Mouse (Mus musculus) MEL (cell line): Measurements from ENCODE around the gene Gm12185. TPM values are rescaled to one million over a fixed set of nuclear protein-coding genes. Genes with fewer than 3 reads are reported as not detected.

Source experiments
- DNase-seq: peaks from one replicate; pipeline ENCODE4 v3.0.0; 2011; ENCODE audit warnings: low read depth, low spot score
- H3K27ac ChIP-seq: 2 replicates; pipeline ENCODE4 v1.5.1; 2012; ENCODE audit warnings: low read depth, mild to moderate bottlenecking, control low read depth, low read length, moderate library complexity; ENCODE audit not compliant: control insufficient read depth
- H3K27me3 ChIP-seq, 2 experiments: fragments of 150-350 bp in 1 of 2; sonication (generic) in 1 of 2; 2 replicates each; pipeline ENCODE4 v1.6.1; 2012; ENCODE audit warnings: low read length in 2 of 2, mild to moderate bottlenecking in 2 of 2, improper control_type of control experiment in 1 of 2, moderate library complexity in 1 of 2; ENCODE audit not compliant: insufficient read depth in 2 of 2, control insufficient read depth in 1 of 2
- H3K36me3 ChIP-seq, 2 experiments: 2 replicates each; pipeline ENCODE4 v1.6.1; 2012 to 2014; ENCODE audit warnings: low read length in 2 of 2, improper control_type of control experiment in 1 of 2, inconsistent platforms in 1 of 2, mild to moderate bottlenecking in 1 of 2; ENCODE audit not compliant: insufficient read depth in 2 of 2, control insufficient read depth in 1 of 2
- H3K4me1 ChIP-seq, 2 experiments: fragments of 150-350 bp in 1 of 2; sonication (generic) in 1 of 2; 2 replicates each; pipeline ENCODE4 v1.6.1; 2012; ENCODE audit warnings: low read length in 2 of 2, improper control_type of control experiment in 1 of 2, mild to moderate bottlenecking in 1 of 2; ENCODE audit not compliant: insufficient read depth in 2 of 2, control insufficient read depth in 1 of 2
- H3K4me3 ChIP-seq, 2 experiments: fragments of 150-350 bp in 1 of 2; sonication (generic) in 1 of 2; 2 replicates each; pipeline ENCODE4 v1.5.1; 2012; ENCODE audit warnings: low read depth in 2 of 2, low read length in 2 of 2, mild to moderate bottlenecking in 2 of 2, moderate library complexity in 2 of 2, control low read depth in 1 of 2, improper control_type of control experiment in 1 of 2; ENCODE audit not compliant: control insufficient read depth in 1 of 2, insufficient read depth in 1 of 2
- H3K79me2 ChIP-seq: 2 replicates; pipeline ENCODE4 v1.6.1; 2012; ENCODE audit warnings: mild to moderate bottlenecking, low read length, moderate library complexity; ENCODE audit not compliant: control insufficient read depth, poor library complexity, insufficient read depth
- H3K9ac ChIP-seq: 2 replicates; pipeline ENCODE4 v1.6.1; 2012; ENCODE audit warnings: low read depth, mild to moderate bottlenecking, control low read depth, low read length, moderate library complexity; ENCODE audit not compliant: control insufficient read depth, poor library complexity, severe bottlenecking
- H3K9me3 ChIP-seq: fragments of 150-350 bp; sonication (generic); replicated peaks from 2 replicates; pipeline ENCODE4 v1.6.1; 2012; ENCODE audit warnings: mild to moderate bottlenecking, low read length, improper control_type of control experiment, moderate library complexity; ENCODE audit not compliant: insufficient read depth
- BHLHE40 ChIP-seq: IDR thresholded peaks from 2 replicates; pipeline ENCODE4 v1.6.1; 2012; ENCODE audit warnings: low read depth, mild to moderate bottlenecking, inconsistent platforms, low read length, improper control_type of control experiment, borderline replicate concordance
- CHD1 ChIP-seq: IDR thresholded peaks from 2 replicates; pipeline ENCODE4 v1.6.1; 2012; ENCODE audit warnings: low read depth, mild to moderate bottlenecking, inconsistent platforms, low read length, improper control_type of control experiment
- CTCF ChIP-seq, 3 experiments: IDR thresholded peaks in 2 of 3; conservative IDR thresholded peaks in 1 of 3; 2 replicates each; pipeline ENCODE4 v1.5.1; 2011 to 2012; ENCODE audit warnings: low read length in 3 of 3, low read depth in 2 of 3, mild to moderate bottlenecking in 2 of 3, improper control_type of control experiment in 1 of 3, inconsistent platforms in 1 of 3, mixed read lengths in 1 of 3, moderate library complexity in 1 of 3; ENCODE audit not compliant: control insufficient read depth in 1 of 3, insufficient read depth in 1 of 3, poor library complexity in 1 of 3, severe bottlenecking in 1 of 3
- E2F4 ChIP-seq: IDR thresholded peaks from 2 replicates; pipeline ENCODE4 v1.6.1; 2011; ENCODE audit warnings: low read depth, low read length, improper control_type of control experiment, borderline replicate concordance
- ELF1 ChIP-seq: IDR thresholded peaks from 2 replicates; pipeline ENCODE4 v1.6.1; 2014; ENCODE audit warnings: low read depth, mild to moderate bottlenecking, inconsistent platforms, low read length, improper control_type of control experiment, moderate library complexity
- EP300 ChIP-seq, 2 experiments: IDR thresholded peaks; 2 replicates each; pipeline ENCODE4 v1.6.1; 2011; ENCODE audit warnings: improper control_type of control experiment in 2 of 2, low read length in 2 of 2, low read depth in 1 of 2, mild to moderate bottlenecking in 1 of 2
- GABPA ChIP-seq: IDR thresholded peaks from 2 replicates; pipeline ENCODE4 v1.6.1; 2012; ENCODE audit warnings: low read depth, mild to moderate bottlenecking, inconsistent platforms, low read length, improper control_type of control experiment, moderate library complexity
- GATA1 ChIP-seq: IDR thresholded peaks from 2 replicates; pipeline ENCODE4 v1.6.1; 2011; ENCODE audit warnings: low read depth, low read length, improper control_type of control experiment
- HCFC1 ChIP-seq: IDR thresholded peaks from 2 replicates; pipeline ENCODE4 v1.6.1; 2012; ENCODE audit warnings: low read depth, mild to moderate bottlenecking, inconsistent platforms, low read length, improper control_type of control experiment, moderate library complexity
- JUND ChIP-seq: IDR thresholded peaks from 2 replicates; pipeline ENCODE4 v1.6.1; 2011; ENCODE audit warnings: low read depth, mild to moderate bottlenecking, improper control_type of control experiment, low read length
- KAT2A ChIP-seq: conservative IDR thresholded peaks from 2 replicates; pipeline ENCODE4 v1.6.1; 2012; ENCODE audit warnings: low read depth, low read length, improper control_type of control experiment, inconsistent platforms
- MAX ChIP-seq: IDR thresholded peaks from 2 replicates; pipeline ENCODE4 v1.6.1; 2011; ENCODE audit warnings: low read length, improper control_type of control experiment
- MAZ ChIP-seq: IDR thresholded peaks from 2 replicates; pipeline ENCODE4 v1.6.1; 2012; ENCODE audit warnings: low read depth, mild to moderate bottlenecking, inconsistent platforms, low read length, improper control_type of control experiment
- MEF2A ChIP-seq: IDR thresholded peaks from 2 replicates; pipeline ENCODE4 v1.6.1; 2014; ENCODE audit warnings: low read depth, mild to moderate bottlenecking, inconsistent platforms, low read length, improper control_type of control experiment; ENCODE audit not compliant: poor library complexity, insufficient replicate concordance, severe bottlenecking; ENCODE audit errors: extremely low read depth
- MXI1 ChIP-seq: IDR thresholded peaks from 2 replicates; pipeline ENCODE4 v1.6.1; 2011; ENCODE audit warnings: mild to moderate bottlenecking, low read depth, low read length, improper control_type of control experiment
- MYB ChIP-seq: IDR thresholded peaks from 2 replicates; pipeline ENCODE4 v1.6.1; 2011; ENCODE audit warnings: mild to moderate bottlenecking, low read depth, low read length, improper control_type of control experiment
- MYC ChIP-seq: IDR thresholded peaks from 2 replicates; pipeline ENCODE4 v1.6.1; 2011; ENCODE audit warnings: low read depth, mild to moderate bottlenecking, low read length, improper control_type of control experiment, moderate library complexity
- NELFE ChIP-seq: IDR thresholded peaks from 2 replicates; pipeline ENCODE4 v1.6.1; 2011; ENCODE audit warnings: low read depth, low read length, improper control_type of control experiment
- NRF1 ChIP-seq: IDR thresholded peaks from 2 replicates; pipeline ENCODE4 v1.6.1; 2014; ENCODE audit warnings: low read depth, mild to moderate bottlenecking, inconsistent platforms, low read length, improper control_type of control experiment, moderate library complexity; ENCODE audit not compliant: poor library complexity, insufficient read depth, severe bottlenecking
- POLR2A ChIP-seq, 2 experiments: IDR thresholded peaks; 2 replicates each; pipeline ENCODE4 v1.6.1; 2011 to 2012; ENCODE audit warnings: low read length in 2 of 2, mild to moderate bottlenecking in 2 of 2, control low read depth in 1 of 2, improper control_type of control experiment in 1 of 2, low read depth in 1 of 2, moderate library complexity in 1 of 2; ENCODE audit not compliant: control insufficient read depth in 1 of 2, insufficient read depth in 1 of 2, poor library complexity in 1 of 2
- POLR2AphosphoS2 ChIP-seq: IDR thresholded peaks from 2 replicates; pipeline ENCODE4 v1.6.1; 2011; ENCODE audit warnings: low read length, improper control_type of control experiment
- POLR2AphosphoS5 ChIP-seq: IDR thresholded peaks from 2 replicates; pipeline ENCODE4 v1.6.1; 2012; ENCODE audit warnings: low read depth, borderline replicate concordance, mild to moderate bottlenecking, inconsistent platforms, low read length, moderate library complexity, mixed read lengths
- RAD21 ChIP-seq: IDR thresholded peaks from 2 replicates; pipeline ENCODE4 v1.6.1; 2011; ENCODE audit warnings: mild to moderate bottlenecking, low read depth, low read length, improper control_type of control experiment
- SIN3A ChIP-seq: IDR thresholded peaks from 2 replicates; pipeline ENCODE4 v1.6.1; 2012; ENCODE audit warnings: low read length, improper control_type of control experiment, inconsistent platforms
- SMC3 ChIP-seq: IDR thresholded peaks from 2 replicates; pipeline ENCODE4 v1.6.1; 2011; ENCODE audit warnings: low read depth, low read length, improper control_type of control experiment
- TAL1 ChIP-seq: IDR thresholded peaks from 2 replicates; pipeline ENCODE4 v1.6.1; 2012; ENCODE audit warnings: mild to moderate bottlenecking, inconsistent platforms, low read length, moderate library complexity, mixed read lengths
- TBP ChIP-seq: IDR thresholded peaks from 2 replicates; pipeline ENCODE4 v1.8.0; 2011; ENCODE audit warnings: low read depth, low read length, improper control_type of control experiment
- TCF12 ChIP-seq: IDR thresholded peaks from 2 replicates; pipeline ENCODE4 v1.6.1; 2014; ENCODE audit warnings: low read depth, mild to moderate bottlenecking, inconsistent platforms, low read length, improper control_type of control experiment, moderate library complexity
- UBTF ChIP-seq: IDR thresholded peaks from 2 replicates; pipeline ENCODE4 v1.6.1; 2012; ENCODE audit warnings: low read depth, mild to moderate bottlenecking, inconsistent platforms, low read length, improper control_type of control experiment, moderate library complexity, borderline replicate concordance; ENCODE audit not compliant: insufficient read depth
- USF1 ChIP-seq: IDR thresholded peaks from 2 replicates; pipeline ENCODE4 v1.6.1; 2014; ENCODE audit warnings: low read depth, mild to moderate bottlenecking, inconsistent platforms, low read length, improper control_type of control experiment, moderate library complexity
- USF2 ChIP-seq, 2 experiments: IDR thresholded peaks; 2 replicates each; pipeline ENCODE4 v1.6.1; 2011 to 2012; ENCODE audit warnings: improper control_type of control experiment in 2 of 2, low read length in 2 of 2, borderline replicate concordance in 1 of 2, inconsistent platforms in 1 of 2, low read depth in 1 of 2, mild to moderate bottlenecking in 1 of 2; ENCODE audit not compliant: insufficient read depth in 1 of 2
- ZC3H11A ChIP-seq: IDR thresholded peaks from 2 replicates; pipeline ENCODE4 v1.6.1; 2012; ENCODE audit warnings: low read depth, mild to moderate bottlenecking, inconsistent platforms, low read length, improper control_type of control experiment
- ZKSCAN1 ChIP-seq: IDR thresholded peaks from 2 replicates; pipeline ENCODE4 v1.6.1; 2012; ENCODE audit warnings: low read depth, mild to moderate bottlenecking, inconsistent platforms, low read length, improper control_type of control experiment, moderate library complexity
- ZMIZ1 ChIP-seq: IDR thresholded peaks from 2 replicates; pipeline ENCODE4 v1.6.1; 2012; ENCODE audit warnings: low read depth, mild to moderate bottlenecking, inconsistent platforms, low read length, improper control_type of control experiment, moderate library complexity
- ZNF384 ChIP-seq: IDR thresholded peaks from 2 replicates; pipeline ENCODE4 v1.6.1; 2012; ENCODE audit warnings: low read depth, mild to moderate bottlenecking, inconsistent platforms, low read length, improper control_type of control experiment
- polyA plus RNA-seq, 2 experiments: library from polyadenylated mRNA; stranded (reverse) in 1 of 2; unstranded in 1 of 2; fragments of >175 nt in 1 of 2; fragments of >200 nt in 1 of 2; gene quantifications; 2 replicates each; pipeline versions ENCODE4 v1.2.1 to v1.2.4; 2012; ENCODE audit warnings: low replicate concordance in 2 of 2, low read depth in 1 of 2; ENCODE audit not compliant: insufficient read length in 2 of 2, insufficient read depth in 1 of 2, missing spikeins in 1 of 2
- total RNA-seq: library from RNA; depleted of rRNA; stranded (reverse); fragments of 300-350 nt; gene quantifications from 2 replicates; pipeline ENCODE4 v1.2.3, GENCODE M21; 2012

Gm12185 gene
- total and polyA plus RNA-seq, 3 experiments = not detected

DNA sequence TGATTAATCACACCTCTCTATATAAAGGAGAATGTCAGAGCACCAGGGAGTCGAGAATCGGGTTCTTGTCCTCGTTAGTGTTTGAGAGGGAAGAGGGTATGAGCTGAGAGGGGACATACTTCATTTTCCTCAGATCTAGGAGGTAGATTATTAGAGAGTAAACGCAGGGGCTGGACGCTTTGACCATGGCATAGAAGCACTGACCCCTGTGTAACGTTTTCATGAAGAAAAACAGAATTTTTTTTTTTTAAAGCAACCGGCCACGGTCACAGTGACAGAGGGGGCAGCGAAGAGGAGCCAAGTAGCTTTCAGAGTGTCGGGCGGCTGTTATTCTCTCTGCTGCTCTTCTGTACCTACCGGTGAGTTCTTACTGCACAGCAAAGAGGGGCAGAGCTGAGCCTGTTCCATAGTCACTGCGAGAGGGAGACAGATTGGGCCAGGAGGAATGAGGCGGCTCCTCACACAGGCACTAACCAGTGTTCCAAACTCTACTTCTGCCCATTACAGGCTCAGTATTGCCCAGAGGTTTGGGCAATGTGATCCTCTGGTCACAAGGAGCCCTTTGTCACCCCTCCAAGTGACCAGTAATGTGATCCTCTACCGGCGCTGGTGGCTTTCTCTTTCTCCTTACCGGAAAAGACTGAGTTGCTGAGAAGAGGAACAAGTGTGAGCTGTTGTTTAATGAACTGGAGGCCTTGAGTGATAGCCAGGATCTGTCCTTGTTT is 120.0 kb downstream of the Gm12185 start:
- Histone ChIP-seq H3K4me3 (peak overlapping the region; percentile 65 to 86), H3K27ac (peak overlapping the region; percentile 95), H3K36me3 (peaks cover 0 to 23% of the 10 kb centered on the region in 2 experiments; a peak in 2 of 4 replicates), H3K9me3 (no peaks in the 10 kb centered on the region), H3K79me2 (peaks cover 16% of the 10 kb centered on the region; the same call in 1 of the 2 replicates), H3K9ac (peak overlapping the region; percentile 89), H3K4me1 (peaks cover 12 to 35% of the 10 kb centered on the region in 2 experiments), H3K27me3 (no peaks in the 10 kb centered on the region)
- peak; percentile 89 for DNase-seq
- no peak for TF ChIP-seq SMC3
- TF ChIP-seq BHLHE40 = no peak
- no peak for TF ChIP-seq ZC3H11A
- TF ChIP-seq NELFE = peak; percentile 60; the same call in 1 of the 2 replicates
- TF ChIP-seq POLR2AphosphoS5 = no peak
- 0 out of 2 replicates have a peak, but pooled peaks have one; percentile 35 for TF ChIP-seq ZNF384
- TF ChIP-seq ZMIZ1 = peak; percentile 82
- TF ChIP-seq KAT2A = no peak
- no peak for TF ChIP-seq RAD21
- TF ChIP-seq MYC = no peak
- TF ChIP-seq MEF2A = no peak
- TF ChIP-seq UBTF = peak; percentile 70; the same call in 1 of the 2 replicates
- TF ChIP-seq CHD1 = 0 out of 2 replicates have a peak, but pooled peaks have one; percentile 46
- TF ChIP-seq POLR2AphosphoS2 = no peak; the same call in 1 of the 2 replicates
- TF ChIP-seq JUND = 0 out of 2 replicates have a peak, but pooled peaks have one; percentile 18
- no peak for TF ChIP-seq MAX
- no peak for TF ChIP-seq USF2 (IDR thresholded peaks at IDR 0.05; ENCODE audit: borderline replicate concordance in 1 of 2, insufficient read depth in 1 of 2, low read depth in 1 of 2, low read length in 2 of 2)
- no peak for TF ChIP-seq GABPA
- no peak; a peak in 1 of 4 replicates for TF ChIP-seq EP300 (IDR thresholded peaks at IDR 0.05; ENCODE audit: low read depth in 1 of 2, low read length in 2 of 2)
- no peak for TF ChIP-seq ZKSCAN1
- 0 out of 2 replicates have a peak, but pooled peaks have one; percentile 41 for TF ChIP-seq MYB
- TF ChIP-seq SIN3A = peak; percentile 19; the same call in 1 of the 2 replicates
- TF ChIP-seq TBP = peak; percentile 86; the same call in 1 of the 2 replicates
- TF ChIP-seq HCFC1 = peak; percentile 28; the same call in 1 of the 2 replicates
- no peak for TF ChIP-seq CTCF (IDR thresholded peaks at IDR 0.05 in 2 of 3, conservative IDR thresholded peaks at IDR 0.05 in 1 of 3; ENCODE audit: control insufficient read depth in 1 of 3, insufficient read depth in 1 of 3, low read depth in 2 of 3, low read length in 3 of 3, poor library complexity in 1 of 3, severe bottlenecking in 1 of 3)
- 0 out of 2 replicates have a peak, but pooled peaks have one; percentile 45 for TF ChIP-seq MAZ
- TF ChIP-seq MXI1 = no peak
- TF ChIP-seq POLR2A (IDR thresholded peaks at IDR 0.05; ENCODE audit: control insufficient read depth in 1 of 2, insufficient read depth in 1 of 2, low read depth in 1 of 2, low read length in 2 of 2, poor library complexity in 1 of 2) = peak in 1 of 2 experiments; percentile 70; a peak in 2 of 4 replicates
- TF ChIP-seq E2F4 = no peak
- TF ChIP-seq TAL1 = no peak
- TF ChIP-seq TCF12 = peak; percentile 33; the same call in 1 of the 2 replicates
- TF ChIP-seq USF1 = no peak
- TF ChIP-seq NRF1 = no peak
- TF ChIP-seq GATA1 = peak; percentile 23
- peak; percentile 6; the same call in 1 of the 2 replicates for TF ChIP-seq ELF1
